In the genomic region with DNA sequence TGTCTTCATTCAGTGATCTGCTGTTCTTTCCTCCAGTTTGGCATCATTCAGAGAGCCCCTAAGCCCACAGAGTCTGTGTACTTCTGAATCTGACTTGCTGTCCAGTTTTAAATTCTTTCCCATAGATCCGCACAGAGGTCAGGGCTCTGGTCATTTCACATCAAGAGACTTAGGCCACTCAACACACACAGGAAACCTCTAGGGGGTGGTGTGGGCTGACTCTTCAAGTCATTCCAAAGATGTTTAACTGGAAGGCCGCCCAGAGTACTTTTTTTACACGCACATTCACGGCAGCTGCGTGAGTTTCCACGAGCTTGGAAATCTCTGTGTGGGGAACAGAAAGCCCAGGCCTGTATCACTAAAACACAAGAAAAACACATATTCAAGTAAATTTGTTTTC, we compare ENCODE assay signal across 10 mouse cellular contexts.
A peak's percentile ranks its signal among the peaks of the same experiment; 100 is the strongest.
DNase-seq lines count a peak whose midpoint lies in the region; ATAC-seq and TF ChIP-seq lines count a peak whose summit lies in the region.
"Had no signal": no experiment of that assay in that cellular context is flagged by ENCODE, and none has a peak within 500 bp of the region (broad histone marks: within the 10 kb centered on the region; RNA-seq: fewer than 3 reads in every experiment).

No protein-coding gene starts in this region.

- TF ChIP-seq EP300 in liver, postnatal 0 days (IDR thresholded peaks at IDR 0.05; ENCODE audit: low read depth), result no peak

- TF ChIP-seq POLR2A in small intestine, adult 2 months (IDR thresholded peaks at IDR 0.05; ENCODE audit: low read depth, low read length), result no peak

- no peaks in the 10 kb centered on the region for H3K9me3 ChIP-seq in liver, postnatal 0 days (ENCODE audit: low read length)
- no peaks in the 10 kb centered on the region for H3K9me3 ChIP-seq in liver, embryonic 12.5 days (replicated peaks)
- H3K9me3 ChIP-seq in embryonic facial prominence, embryonic 10.5 days, result no peaks in the 10 kb centered on the region
- H3K9me3 ChIP-seq in kidney, embryonic 16.5 days (ENCODE audit: low read length), result no peaks in the 10 kb centered on the region
- H3K9me3 ChIP-seq in forebrain, embryonic 15.5 days, result no peaks in the 10 kb centered on the region
- H3K9me3 ChIP-seq: embryonic facial prominence, embryonic 15.5 days; hindbrain, embryonic 15.5 days had no signal

- H3K4me3 ChIP-seq in liver, postnatal 0 days (ENCODE audit: low read depth, low read length), result no peak overlapping the region
- H3K4me3 ChIP-seq in liver, embryonic 12.5 days, result no peak overlapping the region
- no peak overlapping the region for H3K4me3 ChIP-seq in embryonic facial prominence, embryonic 10.5 days
- H3K4me3 ChIP-seq in kidney, embryonic 16.5 days (ENCODE audit: low read length), result no peak overlapping the region
- H3K4me3 ChIP-seq in small intestine, adult 2 months (ENCODE audit: low read depth, low read length), result no peak overlapping the region
- no peak overlapping the region for H3K4me3 ChIP-seq in forebrain, embryonic 15.5 days
- H3K4me3 ChIP-seq: embryonic facial prominence, embryonic 15.5 days; hindbrain, embryonic 15.5 days had no signal

- peak; percentile 38 for TF ChIP-seq CTCF in liver, postnatal 0 days (IDR thresholded peaks at IDR 0.05; ENCODE audit: low read depth)
- TF ChIP-seq CTCF in small intestine, adult 2 months (IDR thresholded peaks at IDR 0.05; ENCODE audit: extremely low read depth, insufficient read length, insufficient replicate concordance, low read depth, low read length), result peak; percentile 41; the same call in 1 of the 2 replicates

- H3K4me2 ChIP-seq in liver, postnatal 0 days (ENCODE audit: low read depth, low read length), result no peak overlapping the region
- H3K4me2 ChIP-seq in liver, embryonic 12.5 days, result no peak overlapping the region
- no peak overlapping the region for H3K4me2 ChIP-seq in kidney, embryonic 16.5 days (replicated peaks; ENCODE audit: low read depth, low read length)
- no peak overlapping the region for H3K4me2 ChIP-seq in forebrain, embryonic 15.5 days (replicated peaks)
- H3K4me2 ChIP-seq: embryonic facial prominence, embryonic 15.5 days; hindbrain, embryonic 15.5 days had no signal

- no peak for DNase-seq in liver, postnatal 0 days
- peak; percentile 11 for DNase-seq in embryonic facial prominence, embryonic 10.5 days (ENCODE audit: low spot score)
- no peak for DNase-seq in layer of hippocampus, adult 18-20 months (ENCODE audit: low spot score in 2 of 2)

- no peak overlapping the region for H3K9ac ChIP-seq in liver, postnatal 0 days (replicated peaks)
- H3K9ac ChIP-seq in liver, embryonic 12.5 days, result no peak overlapping the region
- H3K9ac ChIP-seq in kidney, embryonic 16.5 days (replicated peaks; ENCODE audit: low read length), result no peak overlapping the region
- no peak overlapping the region for H3K9ac ChIP-seq in forebrain, embryonic 15.5 days (replicated peaks)
- H3K9ac ChIP-seq: embryonic facial prominence, embryonic 15.5 days; hindbrain, embryonic 15.5 days had no signal

- H3K27me3 ChIP-seq in liver, postnatal 0 days (ENCODE audit: insufficient read depth, low read length), result no peaks in the 10 kb centered on the region
- H3K27me3 ChIP-seq in liver, embryonic 12.5 days (replicated peaks), result no peaks in the 10 kb centered on the region
- H3K27me3 ChIP-seq in embryonic facial prominence, embryonic 10.5 days (replicated peaks; ENCODE audit: low read depth, poor library complexity, severe bottlenecking), result no peaks in the 10 kb centered on the region
- no peaks in the 10 kb centered on the region for H3K27me3 ChIP-seq in kidney, embryonic 16.5 days (ENCODE audit: insufficient read depth, low read length)
- H3K27me3 ChIP-seq in small intestine, adult 2 months (ENCODE audit: control insufficient read depth, insufficient read depth, low read length), result no peaks in the 10 kb centered on the region
- H3K27me3 ChIP-seq in forebrain, embryonic 15.5 days, result no peaks in the 10 kb centered on the region
- H3K27me3 ChIP-seq: hindbrain, embryonic 15.5 days had no signal

- ATAC-seq in liver, postnatal 0 days, result no peak
- no peak for ATAC-seq in liver, embryonic 12.5 days
- ATAC-seq in kidney, embryonic 16.5 days (ENCODE audit: low FRiP score, low TSS enrichment), result 0 out of 2 replicates have a peak, but pooled peaks have one; percentile 15
- no peak for ATAC-seq in forebrain, embryonic 15.5 days (replicated peaks)

- no peaks in the 10 kb centered on the region for H3K36me3 ChIP-seq in liver, postnatal 0 days (replicated peaks; ENCODE audit: insufficient read depth, low read length)
- no peaks in the 10 kb centered on the region for H3K36me3 ChIP-seq in liver, embryonic 12.5 days
- no peaks in the 10 kb centered on the region for H3K36me3 ChIP-seq in embryonic facial prominence, embryonic 10.5 days (replicated peaks)
- no peaks in the 10 kb centered on the region for H3K36me3 ChIP-seq in kidney, embryonic 16.5 days (ENCODE audit: insufficient read depth, low read length)
- no peaks in the 10 kb centered on the region for H3K36me3 ChIP-seq in small intestine, adult 2 months (ENCODE audit: control insufficient read depth, insufficient read depth, low read length)
- no peaks in the 10 kb centered on the region for H3K36me3 ChIP-seq in forebrain, embryonic 15.5 days
- H3K36me3 ChIP-seq: embryonic facial prominence, embryonic 15.5 days; hindbrain, embryonic 15.5 days had no signal

- 63% methylated on average over 6 of the region's 6 CpGs for WGBS in liver, postnatal 0 days (ENCODE audit: insufficient replicate concordance)
- 50% methylated on average over 6 of the region's 6 CpGs for WGBS in liver, embryonic 12.5 days (ENCODE audit: insufficient replicate concordance)
- 62% methylated on average over 6 of the region's 6 CpGs for WGBS in embryonic facial prominence, embryonic 10.5 days
- WGBS in kidney, embryonic 16.5 days, result 43% methylated on average over 6 of the region's 6 CpGs
- 27% methylated on average over 6 of the region's 6 CpGs for WGBS in small intestine, adult 2 months
- WGBS in forebrain, embryonic 15.5 days, result 69% methylated on average over 6 of the region's 6 CpGs

- no peaks in the 10 kb centered on the region for H3K4me1 ChIP-seq in liver, postnatal 0 days (ENCODE audit: insufficient read depth)
- no peaks in the 10 kb centered on the region for H3K4me1 ChIP-seq in liver, embryonic 12.5 days
- H3K4me1 ChIP-seq in embryonic facial prominence, embryonic 10.5 days, result peaks cover 7% of the 10 kb centered on the region
- 0 out of 2 replicates have a peak, but pooled peaks cover 5% of the 10 kb centered on the region for H3K4me1 ChIP-seq in kidney, embryonic 16.5 days (ENCODE audit: insufficient read depth, low read length)
- no peaks in the 10 kb centered on the region for H3K4me1 ChIP-seq in small intestine, adult 2 months (ENCODE audit: control insufficient read depth, insufficient read depth, insufficient read length, low read length)
- H3K4me1 ChIP-seq in forebrain, embryonic 15.5 days, result no peaks in the 10 kb centered on the region
- H3K4me1 ChIP-seq: hindbrain, embryonic 15.5 days had no signal

- no peak overlapping the region for H3K27ac ChIP-seq in liver, postnatal 0 days (ENCODE audit: low read depth)
- no peak overlapping the region for H3K27ac ChIP-seq in liver, embryonic 12.5 days
- H3K27ac ChIP-seq in embryonic facial prominence, embryonic 10.5 days (replicated peaks), result no peak overlapping the region
- H3K27ac ChIP-seq in kidney, embryonic 16.5 days (ENCODE audit: low read length), result no peak overlapping the region
- no peak overlapping the region for H3K27ac ChIP-seq in small intestine, adult 2 months (ENCODE audit: insufficient read depth, low read depth, low read length)
- no peak overlapping the region for H3K27ac ChIP-seq in forebrain, embryonic 15.5 days (replicated peaks)
- H3K27ac ChIP-seq: embryonic facial prominence, embryonic 15.5 days; hindbrain, embryonic 15.5 days; macrophage had no signal
